In the genomic region with DNA sequence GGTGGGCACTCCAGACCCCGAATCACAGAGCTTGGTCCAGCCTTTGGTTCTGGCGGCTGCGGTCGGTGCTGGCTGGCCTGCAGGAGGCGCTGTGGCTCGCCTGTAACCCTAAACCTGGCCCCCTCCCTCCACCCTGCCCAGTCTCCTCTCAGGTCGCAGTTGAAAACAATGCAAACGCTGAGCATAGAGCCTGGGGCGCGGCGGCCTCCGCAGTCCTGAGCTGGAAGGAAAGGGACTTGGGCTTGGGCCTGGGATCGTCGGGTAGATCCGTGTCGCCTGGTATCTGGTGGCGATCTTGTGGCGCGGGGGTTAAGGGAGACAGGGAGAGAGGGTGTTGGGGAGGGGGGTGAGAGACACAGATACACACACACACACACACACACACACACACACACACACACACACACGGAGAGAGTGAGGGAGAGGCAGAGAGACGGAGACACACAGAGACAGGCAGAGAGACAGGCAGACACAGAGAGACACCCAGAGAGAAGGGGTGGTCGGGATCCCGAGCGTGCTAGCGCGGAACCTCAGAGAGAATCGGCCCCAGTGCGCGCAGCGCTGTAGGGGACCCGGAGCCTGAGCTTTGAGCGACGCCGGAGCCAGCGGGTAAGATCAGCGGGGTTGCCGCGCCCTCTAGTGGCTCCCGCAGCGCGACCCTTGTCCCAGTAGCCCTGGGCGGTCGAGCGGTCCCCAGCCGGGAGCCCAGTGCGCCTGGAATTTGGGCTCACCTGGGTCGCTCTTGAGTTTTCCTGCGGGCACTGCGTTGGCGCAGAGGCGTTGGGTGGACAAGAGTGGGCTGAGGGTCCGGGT, we compare ENCODE assay signal across 8 mouse cellular contexts. TPM values are rescaled to one million over a fixed set of nuclear protein-coding genes. Genes with fewer than 3 reads are reported as not detected.
A peak's percentile ranks its signal among the peaks of the same experiment; 100 is the strongest.
DNase-seq lines count a peak whose midpoint lies in the region; ATAC-seq and TF ChIP-seq lines count a peak whose summit lies in the region.

No protein-coding gene starts in this region.

- H3K36me3 ChIP-seq in forebrain, embryonic 13.5 days (ENCODE audit: poor library complexity, severe bottlenecking): no peaks in the 10 kb centered on the region
- no peaks in the 10 kb centered on the region for H3K36me3 ChIP-seq in liver, postnatal 0 days (replicated peaks; ENCODE audit: insufficient read depth, low read length)
- no peaks in the 10 kb centered on the region for H3K36me3 ChIP-seq in neural tube, embryonic 14.5 days (ENCODE audit: control insufficient read depth, insufficient read depth, low read length)

- TF ChIP-seq EP300 in liver, postnatal 0 days (IDR thresholded peaks at IDR 0.05; ENCODE audit: low read depth): no peak

- peak overlapping the region; percentile 76 for H3K4me2 ChIP-seq in forebrain, embryonic 13.5 days
- peak overlapping the region; percentile 79 for H3K4me2 ChIP-seq in liver, postnatal 0 days (ENCODE audit: low read depth, low read length)
- peak overlapping the region; percentile 63 for H3K4me2 ChIP-seq in neural tube, embryonic 14.5 days (ENCODE audit: low read depth, low read length)

- WGBS in forebrain, embryonic 13.5 days: under 1% methylated on average over 44 of the region's 52 CpGs
- 1% methylated on average over 47 of the region's 52 CpGs for WGBS in liver, postnatal 0 days (ENCODE audit: insufficient replicate concordance)
- under 1% methylated on average over 48 of the region's 52 CpGs for WGBS in neural tube, embryonic 14.5 days

- peak; percentile 41 to 49 for DNase-seq in CD8-positive naive resting alpha-beta T cell, adult 2 months (ENCODE audit: low read depth in 2 of 2, low spot score in 2 of 2)
- DNase-seq in c-Kit-positive CD71-positive TER-119-negative erythroid progenitor cells, embryonic 14.5 days (ENCODE audit: low read depth): peak; percentile 43
- DNase-seq in heart, postnatal 10 days: peak; percentile 91 to 93
- peak; percentile 82 to 91 for DNase-seq in kidney, postnatal 36 days
- peak; percentile 87 for DNase-seq in liver, postnatal 0 days
- DNase-seq in testis, postnatal 10 days (ENCODE audit: low spot score): peak; percentile 90

- H3K9me3 ChIP-seq in forebrain, embryonic 13.5 days (replicated peaks): no peaks in the 10 kb centered on the region
- no peaks in the 10 kb centered on the region for H3K9me3 ChIP-seq in liver, postnatal 0 days (ENCODE audit: low read length)
- no peaks in the 10 kb centered on the region for H3K9me3 ChIP-seq in neural tube, embryonic 14.5 days (ENCODE audit: control insufficient read depth, low read length)

- no peak overlapping the region for H3K27ac ChIP-seq in forebrain, embryonic 13.5 days
- H3K27ac ChIP-seq in liver, postnatal 0 days (ENCODE audit: low read depth): peak overlapping the region; percentile 11; the same call in 1 of the 2 replicates
- H3K27ac ChIP-seq in neural tube, embryonic 14.5 days (ENCODE audit: low read depth, low read length): no peak overlapping the region

- peaks cover 45% of the 10 kb centered on the region for H3K4me1 ChIP-seq in forebrain, embryonic 13.5 days
- H3K4me1 ChIP-seq in liver, postnatal 0 days (ENCODE audit: insufficient read depth): peaks cover 20% of the 10 kb centered on the region
- peaks cover 9% of the 10 kb centered on the region for H3K4me1 ChIP-seq in neural tube, embryonic 14.5 days (ENCODE audit: control insufficient read depth, insufficient read depth, low read length)

- H3K9ac ChIP-seq in forebrain, embryonic 13.5 days: peak overlapping the region; percentile 50
- H3K9ac ChIP-seq in liver, postnatal 0 days (replicated peaks): no peak overlapping the region
- H3K9ac ChIP-seq in neural tube, embryonic 14.5 days (replicated peaks; ENCODE audit: low read depth, low read length): peak overlapping the region; percentile 37; the same call in 1 of the 2 replicates

- peak; percentile 92 for ATAC-seq in forebrain, embryonic 13.5 days
- ATAC-seq in liver, postnatal 0 days: peak; percentile 93
- ATAC-seq in neural tube, embryonic 14.5 days (ENCODE audit: low read depth): peak; percentile 90

- H3K4me3 ChIP-seq in forebrain, embryonic 13.5 days: peak overlapping the region; percentile 40
- H3K4me3 ChIP-seq in liver, postnatal 0 days (ENCODE audit: low read depth, low read length): peak overlapping the region; percentile 40
- H3K4me3 ChIP-seq in neural tube, embryonic 14.5 days (ENCODE audit: low read depth, low read length): peak overlapping the region; percentile 32

- peaks cover 74% of the 10 kb centered on the region for H3K27me3 ChIP-seq in forebrain, embryonic 13.5 days
- peaks cover 59% of the 10 kb centered on the region for H3K27me3 ChIP-seq in liver, postnatal 0 days (ENCODE audit: insufficient read depth, low read length)
- peaks cover 12% of the 10 kb centered on the region for H3K27me3 ChIP-seq in neural tube, embryonic 14.5 days (ENCODE audit: control insufficient read depth, insufficient read depth, low read length)

- peak; percentile 82 for TF ChIP-seq CTCF in liver, postnatal 0 days (IDR thresholded peaks at IDR 0.05; ENCODE audit: low read depth)

- intact Hi-C loops in heart, postnatal 10 days (cut with DNase I): loop anchor here (2.0 to 5.0 kb wide), 5 partner anchors 363 to 1469 kb away; a partner anchor contains a TSS

RNA-seq across cellular contexts. Expression of a gene that starts 3.9 kb away (rescaled TPM):
- polyA plus RNA-seq in forebrain, embryonic 13.5 days (2015; fragmentation: Nextera tagmentation; extraction: Ambion mirVana): 4.1 and 4.9 TPM in 2 replicates
- 10 to 100 TPM; 43.3 to 51.1 TPM for total RNA-seq in heart, postnatal 10 days (2021)
- polyA plus RNA-seq in liver, postnatal 0 days (2015; fragmentation: Nextera tagmentation; extraction: Ambion mirVana): 1.3 TPM in 2 replicates
- 11.6 and 23.2 TPM in 2 replicates for polyA plus RNA-seq in neural tube, embryonic 14.5 days (2014; fragmentation: Nextera tagmentation; extraction: Ambion mirVana)
